Mouse (Mus musculus) right cerebral cortex, adult 2 months (tissue): ENCODE data around the gene Trim29.

ENCODE experiments used
- DNase-seq, 2 experiments: peaks; one replicate each; pipeline ENCODE4 v3.0.0; 2021 to 2022; ENCODE audit warnings: low spot score in 2 of 2

Gene Trim29

DNA sequence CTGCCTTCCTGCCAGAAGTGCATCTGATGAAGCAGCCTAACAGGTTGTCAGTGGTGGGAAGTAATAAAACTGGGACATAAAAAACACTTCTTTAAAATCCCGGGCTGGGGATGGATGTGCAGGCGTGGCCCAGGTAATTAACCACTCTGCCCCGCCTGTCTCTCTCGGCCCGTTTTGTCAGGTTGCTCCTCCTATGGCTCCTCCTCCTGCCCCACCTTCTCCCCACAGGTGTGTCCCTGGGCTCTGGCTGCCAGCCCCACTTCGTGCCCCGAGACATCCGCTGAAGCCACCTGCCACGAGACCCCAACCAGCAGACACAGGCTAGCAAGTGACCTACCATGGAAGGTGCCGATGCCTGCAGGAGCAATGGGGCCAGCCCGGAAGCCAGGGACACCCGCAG is at the start of gene Trim29:
Gene Trim29 (plus strand): TSS at position 311 of the 400 bp plus-strand sequence.
- no peak for DNase-seq

DNA sequence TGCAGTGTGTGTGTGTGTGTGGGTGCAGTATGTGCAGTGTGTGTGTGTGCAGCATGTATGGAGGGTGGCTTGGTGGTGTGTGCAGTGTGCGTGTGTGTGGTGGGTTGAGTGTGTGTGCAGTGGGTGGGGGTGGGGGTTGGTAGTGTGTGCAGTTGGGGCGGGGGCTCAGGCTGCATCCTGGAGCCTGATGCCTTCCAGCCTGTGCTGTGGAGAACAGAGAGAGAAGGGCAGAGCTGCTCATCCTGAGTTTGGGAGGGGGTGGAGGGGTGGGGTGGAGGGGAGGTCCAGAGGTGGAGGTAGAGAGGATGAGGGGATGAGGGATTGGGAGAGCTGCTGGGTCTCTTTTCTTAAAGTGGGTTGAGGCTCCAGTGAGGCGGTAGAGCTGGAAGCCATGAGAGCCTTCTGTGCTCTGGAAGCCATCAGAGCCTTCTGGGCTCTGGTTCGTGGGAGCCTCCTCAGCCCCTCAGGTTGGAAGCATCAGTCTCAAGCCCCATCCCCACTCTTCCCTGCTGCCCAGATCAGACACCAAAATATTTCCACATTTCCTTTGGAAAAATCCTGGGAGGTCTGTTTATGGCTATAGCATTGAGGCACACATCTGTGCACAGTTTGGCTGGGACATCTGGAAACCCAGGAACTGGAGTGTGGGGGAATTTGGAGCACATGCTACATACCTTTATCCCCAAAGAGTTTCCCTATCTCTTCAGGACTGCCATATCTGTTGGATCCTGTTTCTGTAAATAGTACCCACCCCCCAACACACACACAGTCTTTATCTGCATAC is 49.3 kb upstream of the Trim29 start:
- DNase-seq = no peak

DNA sequence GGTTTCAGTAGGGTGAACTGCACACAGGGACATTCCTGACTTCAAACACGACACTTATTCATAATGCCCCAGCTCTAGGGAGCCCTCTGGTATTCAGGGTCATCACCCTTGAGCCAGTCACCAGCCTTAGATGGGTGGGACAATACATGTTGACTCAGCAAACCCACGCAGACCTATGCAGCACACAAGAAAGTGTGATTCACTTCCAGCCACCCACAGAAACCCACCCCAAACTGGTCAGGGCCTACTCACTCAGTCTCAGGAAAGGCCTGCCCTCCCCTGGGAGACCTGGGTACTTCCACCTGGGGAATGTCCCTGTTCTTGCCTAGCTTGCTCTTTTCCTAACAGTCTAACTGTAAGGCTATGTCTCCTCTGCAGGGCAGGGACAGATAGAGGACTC is 48.7 kb upstream of the Trim29 start:
- DNase-seq = no peak

DNA sequence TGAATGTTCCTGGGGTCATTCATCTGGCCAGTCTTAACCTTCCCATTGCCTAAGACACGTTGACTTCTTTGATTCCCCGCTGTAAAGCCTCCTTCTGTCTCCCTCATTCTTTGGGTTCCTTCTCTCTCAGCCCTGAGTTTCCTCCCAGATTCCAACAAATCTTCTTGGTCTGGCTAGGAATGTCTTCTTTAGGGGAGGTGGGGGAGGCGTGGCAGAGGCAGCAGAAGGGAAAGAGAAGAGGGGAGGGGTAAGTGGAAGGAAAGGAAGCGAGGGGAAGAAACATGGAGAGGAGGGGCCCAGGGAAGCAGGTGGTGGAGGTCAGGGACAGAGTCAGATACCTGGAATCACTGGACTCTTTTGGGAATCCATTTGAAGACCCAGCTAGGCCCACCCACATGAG is 48.3 kb upstream of the Trim29 start:
- DNase-seq = no peak

DNA sequence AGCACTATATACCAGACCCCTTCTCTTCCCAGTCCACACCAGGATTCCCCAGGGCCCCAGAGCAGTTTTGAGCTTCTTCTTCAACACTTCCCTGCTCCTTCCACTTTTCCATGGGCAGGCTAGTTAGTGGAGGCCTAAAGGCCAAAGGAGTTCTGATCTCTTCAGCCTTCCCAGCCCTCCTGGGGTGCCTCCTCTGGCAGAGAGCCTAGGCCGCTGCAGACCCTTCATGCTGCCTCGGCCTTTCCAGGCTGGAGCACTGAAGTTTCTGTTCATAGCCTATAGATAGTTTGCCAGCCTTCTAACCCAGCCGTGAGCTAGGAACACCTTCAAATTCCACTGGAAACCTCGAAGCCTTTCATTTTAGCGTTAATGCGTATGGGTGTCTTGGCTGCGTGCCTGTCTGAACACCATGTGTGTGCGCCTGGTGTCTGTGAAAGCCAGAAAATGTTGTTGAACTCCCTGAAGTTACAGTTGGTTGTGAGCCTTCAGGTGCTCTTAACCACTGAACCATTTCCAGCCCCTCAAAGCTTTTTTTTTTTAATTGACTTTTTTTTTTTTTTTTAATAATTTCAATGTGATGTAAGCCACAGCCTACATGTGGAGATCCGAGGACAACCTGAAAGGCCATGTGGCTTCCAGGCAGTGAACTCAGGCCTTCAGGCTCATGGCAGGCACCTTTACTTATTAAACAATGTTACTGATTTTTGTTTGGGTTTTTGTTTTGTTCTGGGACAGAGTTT is 47.7 kb upstream of the Trim29 start:
- no peak for DNase-seq

DNA sequence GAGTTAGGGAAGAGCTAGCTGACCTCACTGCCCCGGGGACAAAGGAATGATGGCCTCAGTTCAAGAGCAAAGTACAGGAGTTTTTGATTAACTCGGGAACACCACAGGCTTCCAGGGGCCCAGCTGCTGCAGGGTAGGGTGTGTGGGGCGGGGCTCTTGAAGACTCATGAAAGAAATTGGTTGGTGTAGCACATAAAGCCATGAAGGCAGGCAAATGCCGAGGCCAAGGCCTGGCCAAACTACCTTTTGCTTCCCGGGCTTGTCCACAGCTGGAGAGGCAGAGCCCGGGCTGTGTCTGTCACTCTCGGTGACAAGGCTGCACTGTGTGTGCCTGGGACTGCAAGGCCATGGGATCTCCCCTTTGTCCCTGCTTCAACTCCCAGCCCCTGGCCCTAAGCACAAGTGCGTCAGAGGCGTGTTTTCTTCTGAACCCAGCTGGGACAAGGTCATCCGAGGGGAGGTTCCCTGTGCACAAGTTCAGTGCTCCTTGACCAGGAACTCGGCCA is 46.6 kb upstream of the Trim29 start:
- DNase-seq = no peak

DNA sequence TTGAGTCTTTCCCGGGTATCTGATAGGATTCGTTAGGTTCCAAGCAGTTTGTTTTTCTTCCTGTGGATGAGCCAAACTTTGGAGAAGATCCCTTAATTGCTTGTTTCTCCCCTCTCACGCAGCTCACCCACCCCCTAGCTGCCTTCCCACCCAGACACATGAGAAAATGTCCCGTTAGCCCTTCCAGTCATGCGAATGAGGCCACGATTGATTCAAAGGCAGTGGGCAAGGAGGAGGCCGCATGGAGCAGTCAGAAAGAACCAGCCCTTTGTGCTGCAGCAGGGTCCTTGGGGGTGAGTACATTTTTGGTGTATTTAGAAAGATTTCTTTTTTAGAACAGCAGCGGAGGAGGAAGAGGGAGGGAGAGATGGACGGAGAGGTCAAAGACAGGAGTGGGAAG is 45.5 kb upstream of the Trim29 start:
- no peak for DNase-seq

DNA sequence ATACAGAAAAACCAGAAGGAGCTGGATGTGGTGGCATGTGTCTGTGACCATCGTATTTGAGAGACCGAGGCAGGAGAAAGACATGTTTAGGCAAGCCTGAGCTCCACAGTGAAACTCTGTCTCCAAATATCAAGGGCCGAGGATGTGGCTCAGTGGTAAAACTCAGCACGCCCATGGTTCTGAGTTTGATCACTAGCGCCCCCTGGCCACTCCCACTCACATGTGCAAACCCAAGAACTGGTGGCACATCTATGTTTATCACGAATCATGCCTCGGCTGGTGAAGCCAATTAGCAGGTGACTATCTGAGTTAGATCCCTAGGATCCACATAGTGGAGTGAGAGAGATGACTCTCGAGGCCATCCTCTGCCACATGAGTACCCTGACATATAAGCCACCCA is 43.3 kb upstream of the Trim29 start:
- DNase-seq = no peak

DNA sequence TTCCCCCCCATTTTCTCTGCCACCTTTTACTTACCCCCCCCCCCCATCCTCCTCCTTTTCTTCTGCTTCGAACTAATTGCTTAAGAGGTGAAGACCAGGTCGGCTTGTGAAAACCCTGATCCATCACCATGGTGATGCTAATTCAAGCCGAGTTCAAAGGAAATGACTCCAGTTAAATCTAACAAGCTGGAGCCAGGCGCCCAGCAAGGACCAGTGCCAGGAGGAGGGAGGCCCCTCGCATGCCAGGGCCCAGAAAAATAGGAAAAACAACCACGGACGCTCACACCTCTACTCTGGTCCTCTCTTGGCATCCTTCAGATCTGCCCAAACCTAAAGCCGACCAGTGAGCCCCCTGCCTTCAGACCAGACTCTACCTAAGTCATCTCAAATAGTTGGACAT is 41.5 kb upstream of the Trim29 start:
- DNase-seq = peak in 1 of 2 experiments; percentile 36

DNA sequence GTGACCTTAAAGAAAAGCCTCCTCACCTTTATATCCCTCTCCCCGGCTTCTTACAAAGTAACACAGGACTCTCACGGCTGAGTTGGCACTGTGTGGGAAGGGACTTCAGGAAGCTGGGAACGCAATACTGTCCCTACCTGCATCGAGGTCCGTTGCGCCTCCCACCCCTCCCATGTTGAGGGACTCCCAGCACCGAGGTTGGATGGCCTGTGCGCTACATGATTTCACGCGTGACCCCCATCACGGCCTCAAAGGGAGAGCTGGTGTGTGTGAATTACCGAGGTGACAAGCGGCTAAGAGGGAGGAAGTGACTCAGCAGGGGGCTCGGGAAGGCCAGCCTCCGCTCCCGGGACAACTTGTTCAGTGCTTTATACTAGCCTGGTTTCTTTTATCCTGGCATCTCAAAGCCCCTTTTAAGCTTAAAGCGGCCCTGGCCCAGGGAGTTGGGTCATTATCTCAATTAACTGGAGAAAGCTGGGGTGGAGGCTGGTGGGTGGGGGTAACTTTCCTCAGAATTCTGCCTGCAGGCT is 39.9 kb upstream of the Trim29 start:
- peak; percentile 23 to 41 for DNase-seq

DNA sequence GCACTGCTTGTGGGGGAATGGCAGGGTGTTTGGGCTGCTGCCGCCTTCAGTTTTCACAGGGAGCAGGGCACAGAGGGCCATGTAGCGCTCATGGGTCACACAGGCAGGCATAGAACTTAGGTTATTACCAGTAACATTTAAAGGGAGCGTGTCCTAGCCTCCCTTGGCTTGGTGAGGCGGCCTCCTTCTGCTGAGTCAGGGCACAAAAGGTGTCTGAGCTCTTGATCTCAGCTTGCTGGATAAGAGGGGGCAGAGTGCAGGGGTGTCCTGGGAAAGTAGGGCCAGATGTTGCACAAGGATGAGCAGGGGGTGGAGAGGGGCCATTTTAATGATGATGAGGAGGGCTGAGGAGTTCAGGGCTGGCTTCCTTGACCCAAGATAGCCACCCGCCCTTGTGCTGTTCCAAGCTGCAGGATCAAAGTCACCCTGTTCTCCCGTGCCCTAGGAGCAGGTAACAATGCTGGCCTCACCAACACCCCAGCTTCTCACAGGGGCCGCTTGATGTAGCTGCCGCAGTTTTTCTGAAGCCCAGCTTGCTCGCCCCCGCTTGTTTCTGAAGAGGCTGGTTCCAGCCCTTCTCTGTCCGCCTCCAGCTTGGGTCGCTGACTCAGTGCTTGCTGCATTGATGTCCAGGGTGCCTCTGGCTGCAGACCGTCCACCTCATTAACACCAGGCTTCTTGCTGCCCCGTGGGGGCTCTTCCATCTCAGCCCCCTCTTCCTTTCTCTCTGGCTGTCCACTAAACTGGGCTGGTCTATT is 38.7 kb upstream of the Trim29 start:
- no peak for DNase-seq

DNA sequence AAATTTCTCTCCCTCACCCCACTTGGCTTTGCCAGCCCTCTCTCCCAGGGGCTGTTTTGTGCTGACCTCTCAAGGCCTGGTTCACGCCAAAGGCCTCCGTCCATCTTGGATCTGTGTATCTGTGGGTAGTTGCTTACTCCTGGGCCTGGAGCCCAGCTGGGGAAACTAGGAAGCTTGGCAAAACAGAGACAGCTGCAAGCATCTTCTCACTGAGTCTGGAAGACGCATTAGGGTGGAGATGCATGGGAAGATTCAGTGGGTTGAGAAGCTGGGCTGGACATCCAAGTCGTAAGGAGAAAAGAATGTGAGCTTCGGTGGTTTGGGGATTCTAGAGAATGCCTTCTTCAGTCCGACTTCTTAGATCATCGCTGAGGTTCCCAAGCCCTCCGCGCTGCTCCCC is 36.9 kb upstream of the Trim29 start:
- DNase-seq = no peak

DNA sequence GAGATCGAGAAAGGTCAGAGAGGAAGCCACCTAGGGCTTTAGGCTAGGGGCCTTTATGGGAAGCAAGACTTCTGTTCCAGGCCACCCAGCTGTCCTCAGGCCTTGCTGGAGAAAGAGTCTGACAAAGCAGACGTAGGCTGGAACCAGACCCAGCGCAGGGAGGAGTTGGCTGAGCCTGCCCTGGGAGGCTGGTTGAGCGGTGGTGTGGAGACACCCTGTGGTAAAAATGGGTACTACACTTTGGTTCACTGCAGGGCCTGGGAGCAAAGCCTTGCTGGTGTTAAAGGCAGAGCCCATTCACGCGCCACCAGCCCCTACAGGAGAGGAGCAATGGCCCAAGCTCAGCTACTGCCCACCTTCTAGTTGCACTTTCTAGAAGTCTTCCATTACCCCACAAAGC is 26.4 kb upstream of the Trim29 start:
- peak; percentile 82 to 86 for DNase-seq

DNA sequence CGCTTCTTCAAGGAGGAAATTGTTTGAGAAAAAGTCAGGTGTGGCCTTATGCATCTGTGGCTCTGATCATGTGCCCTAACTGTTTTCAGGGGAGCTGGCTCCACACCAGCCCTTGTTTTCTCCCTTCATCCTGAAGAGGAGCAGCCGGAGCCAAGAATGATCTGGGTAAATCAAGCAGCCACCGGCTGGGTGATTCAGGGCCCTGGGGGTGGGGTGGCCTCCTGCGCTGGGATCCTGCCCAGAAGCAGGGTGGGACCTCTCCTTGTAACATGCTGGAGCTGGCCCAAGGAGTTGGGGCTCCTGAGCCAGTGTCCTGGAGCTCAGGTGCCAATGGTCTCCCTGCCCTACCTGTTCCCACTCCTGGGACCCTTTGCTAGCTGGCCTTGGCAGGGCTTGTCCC is 25.4 kb upstream of the Trim29 start:
- DNase-seq = no peak

DNA sequence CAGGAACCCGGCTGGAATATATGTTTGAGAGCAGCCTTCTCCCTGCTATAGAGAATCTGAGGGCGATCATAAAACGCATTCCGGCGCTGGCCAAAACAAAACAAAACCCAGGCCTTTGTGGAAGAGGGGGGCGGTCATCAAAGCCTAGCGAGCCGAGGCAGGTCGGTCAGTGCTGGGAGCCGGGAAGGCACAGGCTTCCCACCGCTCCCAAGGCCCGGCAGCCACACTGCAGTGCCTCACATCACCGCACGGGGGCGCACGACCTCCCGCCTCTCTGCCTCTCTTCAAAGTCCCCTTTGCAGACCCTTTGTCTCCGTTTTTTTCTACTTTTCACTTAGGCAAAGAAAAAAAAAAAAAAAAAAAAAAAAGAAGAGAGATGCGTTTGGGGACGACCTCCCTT is 23.8 kb upstream of the Trim29 start:
- DNase-seq = peak; percentile 65

DNA sequence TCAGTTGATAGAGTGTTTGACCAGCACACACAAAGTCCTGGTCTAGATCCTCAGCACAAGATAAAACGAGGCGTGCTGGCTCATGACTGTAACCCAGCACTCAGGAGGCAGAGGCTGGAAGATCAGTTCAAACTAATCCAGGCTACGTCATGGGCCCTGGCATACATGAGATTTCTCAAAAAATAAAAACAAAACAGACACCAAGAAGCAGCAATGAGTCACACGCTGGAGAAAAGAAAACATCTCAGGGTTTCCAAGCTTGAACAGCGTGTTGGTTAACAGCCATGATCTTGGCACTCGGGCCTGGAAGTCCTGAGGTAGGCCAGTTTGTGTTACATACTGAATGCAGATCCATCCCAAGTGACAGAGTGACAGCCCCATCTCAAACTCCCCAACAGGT is 17.6 kb upstream of the Trim29 start:
- DNase-seq = no peak

DNA sequence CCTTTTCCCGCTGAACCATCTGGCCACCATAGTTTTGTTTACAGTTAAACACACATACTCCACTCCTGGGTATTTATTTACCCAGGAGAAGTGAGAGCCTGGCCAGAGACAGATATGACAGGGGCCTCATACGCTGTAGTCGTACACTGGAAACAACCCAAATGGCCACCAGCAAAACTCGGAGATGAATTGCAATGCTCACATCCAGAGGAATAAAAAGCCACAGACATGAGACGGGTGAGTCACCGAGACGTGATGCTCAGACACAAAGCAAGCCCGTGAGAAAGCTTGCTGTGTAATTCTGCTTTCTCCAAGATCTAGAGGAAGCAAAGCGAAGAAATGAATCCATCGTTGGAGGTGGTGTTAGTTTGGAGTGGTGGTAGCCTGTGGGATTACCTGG is 10.3 kb upstream of the Trim29 start:
- DNase-seq = peak; percentile 55 to 62

DNA sequence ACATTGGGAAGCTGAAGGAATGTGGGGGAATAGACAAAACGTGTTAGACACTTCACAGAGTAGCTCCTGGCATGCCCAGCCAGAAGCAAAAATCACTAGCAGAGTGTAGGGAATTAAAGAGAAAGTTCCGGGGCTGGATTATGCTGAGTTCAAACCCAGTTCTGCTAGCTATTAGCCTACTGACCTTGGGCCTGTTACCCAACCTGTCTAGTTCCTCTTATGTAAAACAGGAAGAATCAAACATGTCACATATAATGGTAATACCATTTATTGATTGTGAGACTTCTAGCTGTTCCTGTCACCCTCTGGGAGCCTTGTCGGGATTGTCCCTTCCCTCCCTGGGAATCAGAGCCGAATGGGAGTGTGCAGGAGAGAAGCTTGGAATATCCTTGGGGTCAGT is 7.7 kb upstream of the Trim29 start:
- no peak for DNase-seq

DNA sequence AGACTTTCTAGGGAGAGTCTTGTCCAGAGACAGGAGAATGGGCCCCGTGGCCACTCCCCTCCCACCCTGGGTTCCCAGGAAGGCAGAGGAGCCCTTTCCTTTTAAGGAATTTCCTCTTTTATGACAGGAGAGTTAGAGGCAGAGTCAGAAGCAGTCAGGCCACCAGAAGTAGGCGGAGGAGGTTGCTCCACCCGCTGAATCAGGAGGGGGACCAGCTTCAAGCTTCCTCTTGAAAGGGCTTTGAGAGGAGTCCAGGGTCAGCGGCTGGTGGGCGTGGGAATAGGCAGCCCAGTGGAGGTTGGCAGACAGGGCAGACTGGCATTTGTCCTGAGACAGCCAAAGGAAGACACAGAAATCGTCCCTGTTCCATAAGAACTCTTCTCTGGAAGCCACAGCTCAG is 4.8 kb upstream of the Trim29 start:
- no peak for DNase-seq

DNA sequence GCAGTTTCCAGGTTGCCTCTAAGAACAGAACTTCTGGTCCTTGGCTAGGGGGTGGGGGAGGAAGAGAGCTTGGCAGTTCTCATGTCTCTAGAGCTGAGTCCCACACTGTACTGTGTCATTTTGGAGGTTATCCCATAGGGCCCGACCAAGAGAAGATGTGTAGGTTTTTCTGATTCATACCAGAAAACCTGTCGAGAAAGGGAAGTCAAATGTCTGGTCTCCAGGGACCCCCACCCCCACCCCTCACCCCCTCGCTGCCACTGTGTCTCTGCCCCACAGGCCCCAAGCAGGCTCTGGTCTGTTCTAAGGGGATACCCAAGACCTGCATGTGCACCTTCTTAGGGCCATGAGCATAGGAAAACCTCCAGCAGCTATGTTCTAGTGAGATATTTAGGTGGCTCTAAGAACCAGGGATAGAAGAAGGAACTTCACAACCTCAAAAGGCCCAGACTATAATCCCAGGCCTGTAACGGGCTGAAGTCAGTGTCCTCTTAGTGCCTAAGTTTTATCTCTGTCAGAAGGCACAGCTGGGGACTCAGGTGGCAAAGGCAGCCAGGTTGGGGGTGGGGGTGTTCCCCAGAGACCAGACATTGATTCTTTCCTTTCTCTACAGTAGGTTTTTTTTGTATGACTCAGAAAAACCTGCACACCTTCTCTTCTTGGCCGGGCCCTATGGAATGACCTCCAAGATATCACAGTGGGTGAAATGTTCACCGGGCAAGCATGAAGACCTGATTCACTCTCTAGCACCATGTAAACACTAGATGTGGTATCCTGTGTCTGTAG is 1.4 kb upstream of the Trim29 start:
- DNase-seq = no peak

DNA sequence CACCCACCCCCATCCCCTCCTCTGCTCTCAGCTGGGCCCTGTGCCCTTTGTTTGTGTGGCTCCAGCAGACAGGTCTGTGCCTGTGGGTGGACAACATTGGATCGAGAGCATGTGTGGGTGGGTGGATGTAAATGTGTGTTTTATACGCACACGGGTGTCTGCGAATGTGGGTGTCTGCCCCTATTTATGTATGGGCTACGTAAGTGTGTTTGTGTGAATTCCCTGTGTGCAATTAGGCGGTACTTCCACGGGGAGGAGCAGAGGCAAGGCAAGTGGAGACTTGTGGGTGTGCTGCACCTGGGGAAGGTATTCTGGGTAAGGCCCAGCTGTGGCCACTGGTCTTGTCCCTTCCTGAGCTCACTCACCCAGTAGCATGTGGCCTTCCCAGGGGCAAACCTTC is 1.5 kb downstream of the Trim29 start:
- peak; percentile 30 to 36 for DNase-seq
